Mouse (Mus musculus) retina, embryonic 14.5 days (tissue): ENCODE data around the gene Ntm.

Source experiments
- DNase-seq: peaks from one replicate; pipeline ENCODE4 v3.0.0-alpha.2; 2015; ENCODE audit warnings: low spot score

Ntm gene

GRCm38 (mm10) chr9:29802071-29802705, 160.8 kb downstream of the Ntm start:
- DNase-seq: peak; percentile 76

DNA sequence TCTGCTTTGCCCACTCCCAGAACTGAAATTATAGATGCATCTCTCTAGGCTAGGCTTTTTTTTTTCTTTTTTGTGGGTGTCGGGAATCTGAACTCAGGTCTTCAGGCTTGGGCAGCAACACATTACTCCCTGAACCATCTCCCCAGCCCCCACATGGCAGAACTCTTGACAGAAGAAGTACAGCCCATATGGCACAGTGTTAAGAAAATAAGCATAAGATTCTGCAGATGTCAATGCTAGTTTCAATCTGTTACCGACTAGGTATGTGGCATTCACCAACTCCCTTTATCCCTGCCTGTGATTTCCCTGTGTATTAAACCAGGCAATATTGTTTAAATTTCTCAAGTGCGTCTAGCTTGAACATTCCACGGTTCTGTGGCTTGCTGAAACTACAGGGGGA, 166.7 kb downstream of the Ntm start:
- DNase-seq: no peak

GRCm38 (mm10) chr9:29791199-29791915, 171.6 kb downstream of the Ntm start:
- DNase-seq: peak; percentile 64

- DNase-seq: no peak
Observed at GRCm38 (mm10) chr9:29790017-29790416, 172.9 kb downstream of the Ntm start.

- no peak for DNase-seq
Observed at GRCm38 (mm10) chr9:29788855-29789254, 174.1 kb downstream of the Ntm start.

DNA sequence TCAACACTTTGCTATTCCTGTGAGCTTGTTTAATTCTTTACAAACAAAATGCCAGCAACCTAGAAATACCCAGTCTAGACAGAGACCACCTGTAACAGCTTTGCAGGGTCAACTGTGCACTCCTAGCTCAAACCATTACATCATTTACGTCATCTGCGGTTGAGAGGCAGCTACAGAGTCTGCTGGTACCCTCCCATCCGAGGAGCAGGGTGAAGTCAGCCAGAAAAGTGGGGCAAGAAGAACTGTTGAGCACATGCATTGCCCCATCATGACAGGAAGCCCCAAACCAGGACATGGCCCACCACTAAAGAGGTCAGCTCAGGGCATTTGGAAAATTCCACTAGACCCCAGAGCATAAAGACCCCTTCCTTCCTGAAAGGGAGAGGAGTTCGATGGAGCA, 175.5 kb downstream of the Ntm start:
- DNase-seq: no peak

DNA sequence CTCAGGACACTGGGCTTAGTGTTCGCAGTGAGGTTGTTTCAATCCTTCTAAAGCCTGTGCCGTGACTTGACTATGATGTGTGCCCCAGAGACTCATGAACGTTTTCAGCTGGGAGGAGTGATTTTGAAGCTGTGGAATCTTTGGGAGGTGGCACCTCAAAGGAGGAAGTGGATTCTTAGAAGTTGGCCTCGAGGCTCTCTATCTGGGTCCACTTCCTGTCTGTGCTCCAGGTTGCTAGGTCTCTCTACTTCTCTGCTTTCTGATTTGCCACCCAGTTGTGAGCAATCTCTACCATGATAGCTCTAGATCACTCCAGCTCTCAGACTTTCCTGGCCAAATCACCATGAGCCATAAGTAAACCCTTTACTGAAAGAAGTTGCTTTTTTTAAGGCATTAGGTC, 180.2 kb downstream of the Ntm start:
- DNase-seq: no peak

- no peak for DNase-seq
Observed at GRCm38 (mm10) chr9:29779739-29780138, 183.2 kb downstream of the Ntm start.

GRCm38 (mm10) chr9:29776951-29777350, 186.0 kb downstream of the Ntm start:
- no peak for DNase-seq

GRCm38 (mm10) chr9:29776542-29776941, 186.4 kb downstream of the Ntm start:
- no peak for DNase-seq

GRCm38 (mm10) chr9:29776030-29776429, 186.9 kb downstream of the Ntm start:
- DNase-seq: no peak

DNA sequence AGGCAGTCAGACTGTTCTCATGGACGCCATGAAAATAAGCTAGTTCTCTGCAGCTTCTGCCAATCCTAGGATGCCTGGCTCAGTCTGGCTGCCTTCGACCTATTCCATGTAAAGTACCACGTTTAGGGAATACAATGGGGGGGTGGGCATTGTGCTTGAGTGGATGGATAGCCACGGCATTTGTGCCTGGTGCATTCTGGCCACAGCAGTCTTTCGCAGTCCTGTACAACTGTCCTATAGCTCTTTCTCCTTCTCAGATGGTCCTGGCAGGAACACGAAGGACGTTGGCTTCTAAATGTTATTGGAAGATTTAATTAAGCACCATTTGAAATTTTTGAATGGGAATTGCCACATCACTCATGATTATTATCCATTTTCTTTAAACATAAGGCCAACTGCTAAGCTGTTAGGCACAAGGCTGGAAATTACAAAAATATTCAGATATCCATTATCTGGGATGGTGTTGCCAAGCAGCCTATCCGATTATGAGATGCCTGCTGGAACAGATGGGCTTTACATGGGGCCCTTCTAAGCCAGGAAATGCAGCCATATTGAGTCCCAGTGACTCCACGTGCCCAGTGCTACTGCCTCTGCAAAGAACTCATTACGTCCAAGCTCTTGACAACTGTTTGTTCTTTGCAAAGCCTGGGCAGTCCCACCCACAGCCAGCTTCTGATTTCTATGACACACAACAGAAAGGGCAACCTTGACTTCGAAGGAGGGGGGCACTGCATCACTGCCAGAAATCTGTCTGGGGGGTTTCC, 190.1 kb downstream of the Ntm start:
- DNase-seq: no peak

DNA sequence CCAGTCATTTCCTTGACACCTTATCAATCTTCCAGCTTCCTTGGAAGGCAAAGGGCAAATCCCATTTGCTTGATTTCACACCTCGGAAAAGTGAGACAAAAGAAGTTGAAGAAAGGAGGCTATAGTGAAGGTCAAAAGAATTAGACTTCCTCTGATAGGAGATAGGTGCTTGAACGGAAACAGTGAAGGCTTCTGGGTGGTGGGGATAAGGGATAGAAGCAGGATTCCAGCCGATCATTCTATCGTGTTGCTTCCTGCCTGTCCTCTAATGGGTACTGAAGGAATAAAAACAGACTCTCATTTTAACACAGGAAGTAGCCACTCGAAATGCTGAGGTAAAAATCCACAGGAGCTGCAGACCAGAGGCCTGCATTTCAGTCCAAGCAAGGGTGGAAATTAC, 191.1 kb downstream of the Ntm start:
- no peak for DNase-seq

- peak; percentile 47 for DNase-seq
Observed at GRCm38 (mm10) chr9:29771071-29771785, 191.7 kb downstream of the Ntm start.

- DNase-seq: no peak
Observed at GRCm38 (mm10) chr9:29769361-29769760, 193.6 kb downstream of the Ntm start.

DNA sequence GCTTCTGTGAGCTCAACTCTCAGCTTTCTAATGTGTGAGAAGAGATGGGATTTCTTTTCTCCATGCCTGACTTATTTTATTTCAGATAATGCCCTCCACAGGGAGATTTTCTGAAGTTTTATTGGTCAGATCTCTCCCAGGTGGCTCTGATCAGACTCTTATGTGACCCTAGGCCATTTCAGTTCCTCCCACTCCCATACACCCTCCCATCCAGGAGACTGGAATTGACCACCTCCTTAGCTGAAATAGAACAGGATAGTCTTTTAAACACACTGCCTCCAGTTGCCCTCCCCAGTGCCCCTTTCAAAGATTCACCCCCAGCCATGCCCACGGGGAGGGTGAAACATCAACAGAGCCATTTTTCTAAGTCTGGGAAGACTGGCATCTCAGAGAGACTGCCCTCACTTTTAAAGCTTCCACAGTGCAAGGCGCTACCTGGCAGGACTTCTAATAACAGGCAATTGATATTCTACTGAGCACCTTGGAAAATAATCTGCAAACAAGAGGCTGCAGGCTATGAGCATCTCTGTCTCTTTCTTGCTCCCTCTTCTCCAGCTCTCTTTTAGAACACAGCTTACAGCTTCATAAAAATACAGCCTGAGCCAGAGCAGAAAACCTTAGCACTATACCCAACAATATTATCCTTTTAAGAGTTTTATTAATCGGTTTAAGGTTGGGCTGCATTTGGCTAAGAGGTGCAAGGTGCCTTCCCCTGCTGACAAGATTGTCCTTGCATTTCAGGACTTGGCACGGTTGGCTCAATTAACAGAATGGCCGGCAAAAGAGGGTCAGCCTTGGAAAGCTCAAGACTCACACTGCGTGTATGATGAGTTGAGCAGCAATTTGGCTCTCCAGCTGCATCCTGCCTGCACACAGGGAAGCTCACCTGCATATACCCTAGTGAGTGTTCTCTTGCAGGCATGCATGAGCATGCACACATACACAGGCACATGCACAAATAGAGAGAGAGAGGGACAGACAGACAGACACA, 196.7 kb downstream of the Ntm start:
- DNase-seq: no peak

- no peak for DNase-seq
Observed at GRCm38 (mm10) chr9:29763338-29763737, 199.6 kb downstream of the Ntm start.

GRCm38 (mm10) chr9:29761952-29762586, 200.9 kb downstream of the Ntm start:
- DNase-seq: peak; percentile 60

DNA sequence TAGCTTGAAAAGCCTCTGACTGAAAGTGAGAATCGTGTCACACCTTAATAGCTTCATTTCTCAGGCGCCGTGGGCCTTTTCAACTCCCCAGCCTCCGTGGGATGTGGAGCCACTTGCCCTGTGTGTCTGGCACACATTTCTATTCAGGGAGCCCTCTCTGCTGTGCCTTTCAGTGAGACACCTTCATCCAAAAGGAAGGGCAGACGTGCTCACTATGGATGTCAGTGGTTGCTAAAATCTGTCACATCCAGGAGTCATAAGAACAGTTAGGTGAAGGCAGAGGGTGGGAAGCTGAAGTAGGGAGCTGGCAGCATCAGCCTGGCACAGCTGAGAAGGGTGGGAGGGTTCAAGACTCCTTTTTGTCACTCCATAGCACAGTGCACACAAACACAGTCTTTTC, 201.4 kb downstream of the Ntm start:
- no peak for DNase-seq

DNA sequence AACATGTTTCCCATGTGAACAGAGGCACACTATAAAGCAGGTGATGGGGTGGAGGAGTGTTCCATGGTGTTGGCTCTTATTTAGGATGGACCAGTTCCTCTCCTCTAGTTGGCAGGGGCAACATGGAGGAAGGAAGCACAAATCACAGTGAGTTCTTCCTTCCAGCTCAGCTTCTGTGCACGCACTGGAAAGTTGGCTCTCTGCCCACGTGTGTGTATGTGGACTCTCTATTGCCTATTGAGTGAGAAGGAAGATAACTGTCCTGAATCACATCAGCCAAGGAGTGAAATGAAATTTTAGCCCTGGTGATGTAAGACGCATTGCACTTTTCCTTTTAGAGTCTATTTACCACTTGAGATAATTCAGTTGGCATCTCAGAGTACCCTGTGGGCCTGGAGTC, 203.0 kb downstream of the Ntm start:
- DNase-seq: no peak

DNA sequence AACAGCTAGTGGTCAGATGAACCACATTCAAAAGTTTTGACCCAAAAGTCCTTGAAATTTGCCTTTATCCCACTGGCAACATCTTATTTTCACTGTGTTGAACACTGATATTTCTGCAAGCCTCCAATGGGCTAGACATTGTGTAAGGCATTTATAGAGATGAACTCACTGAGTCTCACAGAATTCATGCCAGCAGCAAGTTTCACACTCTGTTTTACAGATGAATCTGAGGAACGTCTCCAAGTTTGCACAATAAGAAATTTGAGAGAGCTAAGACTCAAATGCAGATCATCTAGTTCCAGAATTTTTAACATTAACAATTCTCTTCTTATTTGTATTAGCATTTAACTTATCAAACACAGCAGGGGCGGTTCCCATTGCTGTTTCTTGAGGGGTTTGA, 203.9 kb downstream of the Ntm start:
- DNase-seq: no peak
